Mouse (Mus musculus) heart, postnatal 4 days (tissue): ENCODE results near the gene Gpr183. TPM values are rescaled to one million over a fixed set of nuclear protein-coding genes. Genes with fewer than 3 reads are reported as not detected.
A peak's percentile ranks its signal among the peaks of the same experiment; 100 is the strongest.

Experiments
- DNase-seq: peaks from one replicate; pipeline ENCODE4 v3.0.0; 2021
- total RNA-seq, 2 experiments: library from RNA; stranded (reverse); gene quantifications; 2 replicates each; pipeline ENCODE4 v1.2.3; 2021

Gene Gpr183
- total RNA-seq, 2 experiments from 2014 or later = 2.8 to 3.3 TPM

DNA sequence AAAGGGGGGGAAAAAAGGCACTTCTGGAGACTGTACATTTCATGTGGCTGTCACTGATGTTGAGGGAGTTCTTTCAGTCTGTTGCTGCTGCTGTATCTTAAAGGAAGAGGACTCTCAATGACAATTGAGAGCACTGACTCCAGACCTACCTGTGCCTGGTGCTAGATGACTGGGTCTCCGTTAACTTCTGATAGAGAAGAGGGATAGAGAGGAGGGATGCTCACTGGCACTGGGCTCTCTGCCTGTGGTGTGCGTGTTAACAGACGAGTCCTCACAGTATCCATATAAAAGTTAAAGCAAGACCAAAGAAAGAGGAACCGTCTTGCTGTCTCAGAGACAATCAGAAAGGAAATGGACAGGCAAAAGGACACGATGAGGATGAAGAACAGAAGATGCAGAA lies 8.7 kb downstream of the Gpr183 start:
- DNase-seq = no peak

DNA sequence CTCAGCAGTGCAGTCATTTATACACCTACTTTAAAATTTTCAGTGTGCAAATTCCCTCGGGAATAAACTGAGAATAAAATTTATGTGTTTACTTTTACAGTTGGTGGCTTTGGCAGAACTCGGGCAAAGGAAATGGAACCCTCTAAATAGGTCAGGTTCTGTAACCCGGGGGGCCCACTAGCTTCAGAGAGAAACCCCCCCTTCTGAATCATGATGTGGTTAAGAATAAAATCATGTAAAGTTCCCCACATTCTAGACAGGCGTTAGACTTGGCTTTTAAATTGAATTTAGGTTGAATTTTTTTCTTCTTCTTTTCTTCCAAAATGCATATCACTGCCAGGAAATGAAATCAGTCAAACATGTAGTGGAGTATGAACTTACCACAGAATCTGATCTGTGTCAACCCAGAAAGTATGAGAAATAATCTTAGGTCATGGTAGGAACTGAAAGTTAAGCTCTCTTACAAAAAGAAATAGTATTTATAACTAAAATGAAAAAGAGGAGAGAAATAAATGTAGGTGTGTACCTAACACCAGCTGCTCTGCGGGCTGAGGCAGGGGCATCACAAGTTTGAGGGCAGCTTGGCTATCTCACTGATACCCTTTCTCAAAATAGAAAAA lies 9.7 kb downstream of the Gpr183 start:
- DNase-seq = no peak

DNA sequence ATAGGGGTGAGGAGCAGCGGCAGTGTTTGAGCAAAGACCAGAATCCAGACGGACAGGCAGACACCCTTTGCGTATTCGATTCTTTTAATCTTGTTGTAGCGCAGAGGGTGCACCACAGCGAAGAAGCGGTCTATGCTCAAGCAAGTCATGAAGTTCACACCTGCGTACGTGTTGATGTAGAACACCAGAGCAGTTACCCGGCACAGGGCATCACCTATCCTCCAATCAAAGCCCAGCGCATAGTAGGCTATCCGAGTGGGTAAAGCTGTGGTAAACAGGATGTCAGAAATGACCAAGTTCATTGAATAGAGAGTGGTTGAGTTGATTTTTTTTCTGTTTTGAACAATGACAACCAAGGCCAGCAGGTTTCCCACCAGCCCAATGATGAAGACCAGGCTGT lies 10.4 kb downstream of the Gpr183 start:
- no peak for DNase-seq

DNA sequence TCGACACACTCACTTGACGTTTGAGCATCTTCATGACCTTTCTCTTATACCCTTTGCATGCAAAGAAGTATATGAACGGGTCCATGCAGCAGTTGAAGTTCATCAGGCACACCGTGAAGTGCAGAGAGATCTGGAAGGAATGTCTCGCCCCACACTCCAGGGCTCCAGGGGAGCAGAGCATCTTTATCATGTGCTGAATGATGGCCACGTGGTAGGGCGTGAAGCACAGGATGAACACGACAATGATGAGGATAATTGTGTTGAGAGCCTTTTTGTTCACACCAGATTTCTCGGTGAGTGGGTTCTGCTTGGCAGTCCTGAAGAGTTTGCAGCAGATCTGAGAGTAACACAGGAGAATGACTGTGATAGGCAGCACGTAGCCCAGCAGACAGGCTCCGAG lies 10.9 kb downstream of the Gpr183 start:
- DNase-seq = no peak

DNA sequence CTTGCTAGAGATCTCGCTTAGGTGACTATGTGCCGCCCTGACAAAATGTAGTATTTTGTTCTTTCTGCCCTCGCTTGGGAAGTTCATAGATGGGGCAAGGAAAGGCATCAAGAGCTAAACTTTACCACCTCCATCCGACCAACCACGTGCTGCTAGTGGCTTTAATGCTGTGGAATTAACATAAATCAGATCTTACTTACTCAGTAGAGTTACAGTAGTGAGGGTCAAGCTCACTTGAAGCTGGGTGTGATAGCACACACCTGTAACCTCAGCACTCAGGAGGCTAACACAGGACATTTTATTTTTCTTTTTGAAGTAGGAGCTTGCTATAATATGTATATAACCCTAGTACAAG lies 13.0 kb downstream of the Gpr183 start:
- no peak for DNase-seq

DNA sequence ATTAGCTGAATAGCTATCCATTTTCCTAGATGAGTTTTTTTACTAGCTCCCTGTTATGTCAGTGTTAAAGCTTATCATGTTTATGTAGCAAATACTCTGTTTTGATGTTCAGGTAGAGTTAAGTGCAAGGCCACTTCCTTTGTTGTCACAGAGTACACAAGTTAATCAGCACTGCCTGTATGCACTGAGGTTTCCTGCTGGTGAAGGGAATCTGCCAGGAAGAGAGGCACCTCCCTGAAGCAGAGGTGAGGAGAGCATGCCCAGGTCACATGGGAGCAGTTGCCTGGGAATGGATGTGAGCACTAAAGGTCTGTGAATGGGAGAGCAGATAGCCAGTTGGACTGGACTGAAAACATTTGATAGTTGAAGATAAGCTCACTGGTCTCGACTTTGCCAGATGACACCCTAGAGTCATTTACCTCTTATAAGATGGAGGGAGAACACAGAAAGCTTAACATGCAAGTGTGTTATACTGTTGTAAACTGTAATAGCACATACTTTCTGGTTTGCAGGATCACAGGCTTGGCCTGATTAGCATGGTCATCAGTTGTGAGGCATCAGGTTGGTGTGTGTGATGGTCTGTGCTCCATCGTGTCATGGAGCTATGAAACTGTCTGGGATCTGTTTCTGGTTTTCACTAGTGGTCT lies 13.5 kb downstream of the Gpr183 start:
- DNase-seq = peak; percentile 4

DNA sequence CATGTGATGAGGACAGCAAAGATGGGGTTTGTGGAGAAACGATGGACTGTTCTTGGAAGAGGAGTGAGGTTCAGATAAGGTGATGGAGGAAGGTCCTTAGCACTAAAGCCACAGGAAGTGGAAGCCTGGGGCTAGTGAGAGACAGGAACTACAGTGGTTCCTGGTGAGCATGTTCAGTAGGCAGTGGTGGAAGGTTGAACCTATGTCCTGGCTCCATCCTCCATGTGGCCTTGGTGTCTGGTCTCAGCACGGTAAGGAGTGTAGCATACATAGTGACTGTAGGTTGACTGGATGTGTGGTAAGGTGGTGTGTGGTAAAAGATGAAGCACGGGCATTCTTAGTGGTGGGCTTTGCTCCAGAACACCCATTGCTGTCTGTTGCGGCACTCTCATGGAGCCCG lies 15.1 kb downstream of the Gpr183 start:
- DNase-seq = no peak

DNA sequence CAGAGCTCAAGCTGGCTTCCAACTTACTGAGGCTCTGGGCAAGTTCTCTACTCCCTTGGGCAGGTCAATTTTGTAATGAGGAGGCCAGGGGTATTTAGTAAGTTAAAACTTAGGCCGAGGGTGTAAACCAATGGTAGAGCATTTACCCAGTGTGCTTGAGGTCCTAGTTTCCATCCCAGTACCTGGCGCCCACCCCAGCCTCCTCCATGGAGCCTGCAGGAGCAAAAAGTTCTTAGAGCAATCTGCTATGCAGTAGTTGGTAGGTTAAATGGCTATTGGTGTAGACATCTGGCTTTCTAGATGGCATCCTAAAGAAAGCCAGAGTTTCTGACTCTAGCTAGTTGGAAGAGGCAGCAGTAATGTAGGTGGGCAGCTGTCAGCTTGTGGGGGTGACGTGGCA lies 15.6 kb downstream of the Gpr183 start:
- DNase-seq = no peak

DNA sequence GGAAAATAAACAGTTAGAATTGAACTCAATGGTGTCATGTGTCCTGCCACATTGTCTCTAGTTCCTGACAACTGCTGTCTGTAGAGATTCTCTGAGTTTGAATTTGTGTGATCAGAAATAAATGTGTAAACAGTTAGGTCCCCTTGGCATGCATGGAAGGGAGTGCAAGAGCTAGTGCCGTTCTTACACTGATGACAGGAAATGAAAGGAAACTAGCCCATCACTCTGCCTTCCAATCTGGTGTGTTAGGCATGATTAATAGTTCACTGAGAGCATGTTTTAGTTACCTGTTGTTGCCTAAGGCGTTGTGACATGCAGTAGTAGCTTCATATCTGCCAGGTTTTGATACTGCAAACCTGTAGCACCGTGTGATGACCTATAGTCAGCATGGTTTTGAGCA lies 17.0 kb downstream of the Gpr183 start:
- no peak for DNase-seq

DNA sequence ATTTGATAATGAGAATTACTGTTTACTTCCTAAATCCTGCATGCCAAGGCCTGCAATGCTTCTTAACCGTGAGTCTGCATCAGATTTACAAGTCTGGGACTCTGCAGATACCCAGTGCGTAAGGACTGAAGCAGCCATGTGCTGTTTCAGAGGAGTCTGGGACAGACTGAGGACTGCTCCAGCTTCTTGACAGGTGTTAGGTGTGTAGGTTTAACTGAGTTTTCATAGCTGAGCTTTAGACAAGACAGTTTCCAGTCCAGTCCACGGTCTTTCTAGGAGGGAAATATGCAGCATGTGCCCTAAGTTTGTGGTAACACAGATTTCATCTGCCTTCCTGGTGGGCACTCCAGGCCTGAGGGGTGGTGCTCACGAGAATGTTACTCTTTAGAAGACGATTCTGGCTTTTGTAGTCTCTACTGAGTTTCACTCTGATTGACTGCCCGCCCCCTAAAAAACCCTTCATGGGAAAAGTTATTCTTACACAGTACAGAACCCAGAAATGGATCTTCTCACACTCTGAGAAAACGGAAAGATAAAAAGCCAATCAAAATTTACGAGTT lies 17.7 kb downstream of the Gpr183 start:
- no peak for DNase-seq

DNA sequence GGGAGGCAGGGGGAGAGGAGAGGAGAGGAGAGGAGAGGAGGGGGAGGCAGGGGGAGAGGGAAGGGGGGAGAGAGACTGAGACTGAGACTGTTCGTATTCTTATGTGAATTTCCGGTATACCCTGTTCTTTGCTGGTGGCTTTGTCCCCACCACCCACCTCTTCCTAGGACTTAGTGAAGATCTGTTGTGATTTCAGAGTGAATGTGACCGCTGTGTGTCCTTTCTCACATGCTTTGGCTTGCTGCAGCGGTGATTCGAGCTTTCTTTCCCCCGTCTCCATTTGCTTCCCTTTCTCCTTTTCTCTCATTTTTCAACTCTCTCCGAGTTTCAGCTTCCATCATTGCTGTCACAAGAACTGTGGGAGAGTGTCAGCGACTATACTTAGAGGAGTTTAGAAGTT lies 18.3 kb downstream of the Gpr183 start:
- no peak for DNase-seq

DNA sequence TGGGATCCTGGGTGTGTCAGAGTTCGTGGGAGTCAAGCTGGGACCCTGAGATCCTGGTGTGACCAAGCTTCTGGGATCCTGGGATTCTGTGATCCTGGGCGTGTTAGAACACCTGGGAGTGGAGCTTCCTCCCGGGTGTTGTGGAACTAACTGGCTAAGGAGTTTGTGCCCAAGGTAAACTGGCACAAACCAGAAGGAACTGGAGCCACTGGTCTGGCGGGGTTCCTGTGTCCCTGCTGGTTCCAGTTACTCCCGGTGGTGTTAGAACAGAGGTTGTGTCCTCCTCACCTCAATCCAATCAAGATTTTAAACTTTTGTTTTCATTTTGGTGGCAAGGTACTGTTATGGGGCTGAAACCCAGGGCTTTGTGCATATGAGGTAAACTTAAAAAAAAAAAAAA lies 18.9 kb downstream of the Gpr183 start:
- DNase-seq = no peak

DNA sequence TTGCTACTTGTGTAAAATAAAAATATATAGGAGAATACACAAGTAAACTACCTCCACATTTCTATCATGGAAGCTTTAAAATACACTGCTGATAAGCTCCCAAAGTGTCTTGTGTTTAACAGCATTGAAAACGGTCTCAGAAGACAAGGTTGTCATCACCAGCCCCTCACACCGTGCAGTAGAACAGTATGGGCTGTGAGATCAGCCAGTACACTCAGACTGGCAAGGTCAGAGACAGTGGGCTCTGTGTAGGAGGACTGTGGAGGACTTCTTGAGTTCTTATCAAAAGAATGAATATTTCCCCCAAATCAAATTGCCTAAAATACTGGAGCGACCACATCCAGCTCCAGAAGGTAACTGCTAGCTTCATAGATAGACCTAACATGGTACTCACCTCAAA lies 25.4 kb downstream of the Gpr183 start:
- DNase-seq = no peak

DNA sequence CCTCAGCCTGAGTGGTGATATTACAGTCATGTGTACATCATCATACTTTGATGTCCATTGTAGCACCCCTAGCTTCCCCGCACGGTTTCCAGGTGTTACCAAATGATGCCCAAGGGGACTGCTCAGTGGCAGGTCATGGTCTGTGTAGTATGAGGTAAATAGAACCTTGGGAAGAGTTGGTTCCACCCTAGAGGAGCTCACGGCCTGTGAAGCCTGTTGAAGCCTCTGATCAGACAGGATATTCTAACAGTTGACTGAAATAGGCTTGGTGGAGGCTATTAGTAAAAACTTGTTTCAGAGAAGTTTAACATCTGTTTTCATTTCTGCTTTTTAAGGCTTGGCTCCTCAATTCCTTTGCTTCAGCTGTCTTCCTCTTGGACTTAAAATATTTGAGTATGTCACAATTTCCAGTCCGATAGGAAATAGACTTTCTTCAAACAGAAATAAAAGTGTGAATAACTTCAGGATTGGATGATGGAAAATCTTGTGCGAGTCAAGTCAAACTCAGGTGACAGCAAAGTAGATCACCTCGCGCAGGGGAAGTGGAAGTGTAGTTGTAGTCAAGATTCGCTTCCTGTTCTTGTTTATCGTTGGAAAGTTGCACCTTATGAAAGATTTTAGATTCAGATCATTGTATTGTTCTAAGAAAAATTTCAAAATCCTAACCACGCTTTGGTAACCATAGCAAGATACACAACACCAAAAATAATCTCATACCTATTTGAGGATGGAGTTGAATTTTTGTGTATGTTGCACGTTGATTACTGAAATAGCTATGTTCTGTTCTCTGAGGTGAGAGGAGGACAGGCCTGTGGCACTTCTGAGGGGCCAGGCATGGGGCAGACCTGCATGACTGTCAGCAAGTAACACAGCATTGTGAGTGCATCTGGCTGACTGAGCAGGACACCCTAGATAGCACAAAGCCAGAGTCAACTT lies 26.5 kb downstream of the Gpr183 start:
- DNase-seq = no peak

DNA sequence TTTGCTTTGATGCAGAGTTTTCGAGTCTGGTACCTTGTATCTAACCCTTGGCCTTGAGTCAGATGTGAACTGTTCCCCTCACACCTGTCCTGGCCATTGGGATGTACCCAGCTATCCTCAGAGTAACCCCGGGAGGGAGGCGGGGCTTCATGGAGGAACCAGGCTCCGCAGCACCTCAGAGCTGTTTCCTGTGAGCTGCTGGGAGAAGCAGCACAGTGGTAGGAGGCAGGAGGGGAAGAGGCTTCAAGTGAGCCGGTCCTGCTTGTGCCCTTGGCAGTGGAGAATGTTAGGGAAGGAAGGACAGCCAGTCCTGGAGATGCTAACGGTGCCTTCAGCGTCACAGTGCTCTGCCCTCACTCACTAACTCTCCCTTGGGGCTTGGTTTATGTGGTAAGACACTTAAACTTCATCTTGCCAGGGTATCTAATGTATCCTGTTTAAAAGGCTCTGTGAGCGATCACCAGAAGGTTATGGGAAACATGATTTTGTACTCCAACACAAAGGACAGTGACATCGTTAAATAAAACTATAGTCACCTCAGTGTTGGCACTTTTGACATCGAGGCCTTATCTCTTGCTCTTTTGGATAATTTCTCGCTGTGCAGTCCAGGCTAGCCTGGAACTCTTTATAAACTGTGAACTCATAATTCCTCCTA lies 27.3 kb downstream of the Gpr183 start:
- no peak for DNase-seq

DNA sequence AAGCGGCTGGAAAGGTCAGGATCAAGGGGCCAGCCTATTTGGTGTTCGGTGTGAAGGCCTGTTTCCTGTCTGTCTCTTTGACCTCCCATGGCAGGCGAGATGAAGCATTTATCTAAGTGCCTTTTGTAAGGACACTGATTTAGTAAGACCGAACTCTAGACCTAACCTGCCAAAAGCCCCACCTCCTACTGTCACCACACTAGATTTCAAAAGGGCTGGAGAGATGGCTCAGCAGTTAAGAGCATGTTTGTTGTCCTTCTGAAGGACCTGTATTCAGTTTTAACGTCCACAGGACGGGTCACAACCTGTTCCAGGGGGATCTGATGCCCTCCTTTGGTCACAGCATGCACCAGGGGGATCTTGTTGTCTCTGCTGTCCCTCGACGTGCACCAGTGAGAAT lies 28.1 kb downstream of the Gpr183 start:
- no peak for DNase-seq

DNA sequence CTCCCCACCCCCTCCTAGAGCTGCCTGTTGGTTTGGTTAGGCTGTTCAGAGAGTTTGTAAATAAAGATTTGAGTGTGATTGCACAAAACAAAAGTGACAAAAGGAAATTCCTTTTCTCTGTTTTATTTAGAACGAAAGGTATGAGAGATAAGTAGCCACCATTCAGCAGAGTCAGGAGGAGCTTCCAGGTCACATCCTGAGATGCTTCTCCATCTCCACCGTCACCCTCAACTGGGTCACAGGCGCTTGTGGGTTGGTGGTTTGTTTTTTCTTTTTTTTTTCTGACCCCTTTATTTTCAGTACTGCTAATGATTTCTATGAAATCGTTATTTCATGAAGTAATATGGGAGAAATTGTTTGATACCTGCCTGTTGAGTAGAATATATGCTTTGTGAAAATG lies 28.6 kb downstream of the Gpr183 start:
- DNase-seq = no peak

DNA sequence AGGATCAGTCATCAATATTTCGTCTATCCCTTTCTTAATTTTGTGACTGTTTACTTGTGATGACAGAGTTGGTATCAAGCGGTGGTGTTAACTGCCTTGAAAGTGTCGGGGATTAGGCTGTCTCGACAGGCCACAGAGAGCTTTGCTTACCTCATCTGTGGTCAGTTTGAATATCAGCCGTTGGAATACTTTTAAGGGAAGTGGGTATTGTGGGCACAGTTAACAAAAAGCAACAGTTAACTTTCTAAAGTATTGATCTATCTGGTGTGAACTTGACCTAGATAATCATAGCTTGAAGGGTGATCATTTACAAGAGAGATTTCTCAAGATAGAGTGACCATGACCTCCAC lies 30.4 kb downstream of the Gpr183 start:
- DNase-seq = no peak

DNA sequence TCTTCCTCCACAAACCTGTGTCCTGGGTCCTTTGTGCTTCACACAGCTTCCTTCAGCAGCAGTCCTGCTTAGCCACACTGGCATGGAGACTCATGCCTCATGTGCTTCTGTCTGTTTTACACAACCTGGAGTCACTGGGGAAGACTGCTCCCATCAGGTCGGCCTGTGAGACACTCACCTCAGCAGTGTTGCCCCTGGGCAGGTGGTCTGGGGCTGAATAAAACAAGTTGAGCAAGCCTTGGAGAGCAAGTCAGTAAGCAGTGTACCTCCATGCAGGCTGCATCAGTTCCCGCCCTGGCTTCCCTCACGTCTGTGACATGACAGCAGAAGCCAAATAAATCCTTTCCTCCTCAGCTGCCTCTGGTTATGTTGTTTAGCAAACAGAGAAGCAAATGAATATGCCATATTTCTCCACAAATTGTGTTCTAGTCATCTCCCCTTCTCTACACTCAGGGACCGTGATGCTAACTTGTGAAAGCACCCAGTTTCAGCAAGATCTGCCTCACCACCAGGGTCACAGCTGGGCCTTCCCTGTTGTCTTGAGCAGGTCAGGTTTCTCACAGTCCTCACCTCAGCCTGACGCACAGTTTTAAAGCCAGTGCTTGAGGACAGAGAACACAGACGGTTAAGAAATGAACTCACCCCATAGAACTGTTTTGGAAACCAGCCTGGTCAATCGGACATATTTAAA lies 30.9 kb downstream of the Gpr183 start:
- no peak for DNase-seq

DNA sequence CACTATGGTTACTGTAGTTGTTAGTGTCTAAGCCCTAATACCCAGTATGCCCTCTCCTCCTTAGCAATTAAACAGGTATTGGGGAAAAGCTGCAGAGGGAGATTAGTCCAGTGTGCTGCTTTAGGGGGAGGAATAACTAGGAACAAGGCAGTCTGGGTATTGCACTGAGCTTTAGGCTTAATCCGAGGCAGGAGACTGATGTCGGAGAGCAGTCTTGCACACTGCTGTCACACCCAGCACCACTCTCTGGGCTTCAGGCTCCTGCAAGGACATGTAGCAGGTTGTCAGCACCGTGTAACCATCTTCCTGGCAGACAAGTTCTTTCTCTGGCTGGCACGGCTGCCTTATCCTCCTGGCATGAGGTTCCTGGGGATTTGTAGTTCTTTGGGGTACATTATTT lies 32.8 kb downstream of the Gpr183 start:
- no peak for DNase-seq

DNA sequence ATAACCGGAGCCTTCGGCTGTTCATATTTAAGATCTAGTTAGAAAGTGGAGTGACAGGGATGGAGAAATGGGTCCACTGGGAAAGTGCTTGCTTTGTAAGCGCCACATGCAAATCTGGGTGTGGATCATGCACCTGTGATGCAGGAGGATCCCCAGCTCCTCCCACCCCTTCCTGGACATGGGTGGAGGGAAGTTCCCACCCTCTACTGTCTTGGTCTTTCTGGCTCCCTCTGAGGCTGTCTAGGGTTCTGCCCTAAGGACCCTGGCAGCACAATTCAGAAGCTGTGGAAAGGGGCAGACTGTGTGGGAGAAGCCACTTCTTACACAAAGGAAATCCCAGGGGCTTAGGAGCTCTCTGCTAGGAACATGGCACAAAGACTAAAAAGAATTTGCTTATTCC lies 33.4 kb downstream of the Gpr183 start:
- DNase-seq = no peak

DNA sequence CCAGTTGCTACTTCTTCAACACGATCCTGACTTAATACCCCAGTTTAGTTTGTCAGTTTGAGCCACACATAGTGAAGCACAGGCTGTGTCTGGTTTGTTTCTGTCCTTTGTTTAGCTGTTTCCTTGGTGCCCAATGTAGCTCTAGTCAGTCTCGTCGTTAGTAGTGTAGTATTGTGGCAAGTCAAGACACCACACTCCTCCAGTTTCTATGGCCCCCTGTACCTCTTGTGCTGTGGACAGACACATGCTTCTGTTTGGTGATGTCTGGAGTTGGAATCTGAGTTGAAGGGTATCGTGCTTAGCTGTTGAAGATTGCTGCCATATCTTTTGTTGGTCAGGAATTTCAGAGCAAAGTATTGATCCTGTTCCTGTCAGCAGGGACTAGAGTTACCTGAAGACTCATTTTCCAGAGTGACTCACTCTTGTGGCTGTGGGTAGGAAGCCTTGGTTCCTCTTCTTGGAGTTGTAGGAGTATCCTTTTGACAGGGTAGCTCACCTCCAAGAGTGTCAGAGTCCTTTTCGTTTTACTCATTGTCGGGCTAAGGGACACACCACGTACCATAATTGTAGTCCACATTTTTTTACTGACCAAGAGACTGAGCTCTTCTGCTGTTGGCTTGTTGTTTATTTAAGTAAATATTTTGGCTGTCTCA lies 34.1 kb downstream of the Gpr183 start:
- DNase-seq = no peak
